Mouse (Mus musculus): ENCODE data around the gene Hdc. TPM values are rescaled to one million over a fixed set of nuclear protein-coding genes. Genes with fewer than 3 reads are reported as not detected.
A peak's percentile ranks its signal among the peaks of the same experiment; 100 is the strongest.

Gene Hdc
- polyA plus RNA-seq, 1 experiment: 22.3 TPM

DNA sequence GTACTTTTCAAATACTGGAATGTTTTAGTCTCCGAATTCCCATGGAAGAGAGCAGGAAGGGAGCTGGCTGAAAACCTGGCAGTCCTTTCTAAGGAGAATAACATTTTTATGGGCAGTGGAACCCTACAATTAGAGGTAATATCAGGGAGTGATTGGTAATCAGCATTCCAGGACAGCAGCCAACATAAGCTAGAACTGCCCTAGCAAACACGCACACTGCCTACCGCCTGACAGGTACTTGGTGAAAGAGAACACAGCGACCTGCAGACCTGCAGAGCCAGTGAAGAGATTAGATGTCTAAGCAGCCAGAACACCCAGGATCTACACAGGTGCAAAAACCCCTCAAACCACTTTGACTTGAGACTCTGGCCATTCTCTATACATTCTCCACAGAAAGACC, 46.4 kb downstream of the Hdc start:
- Histone ChIP-seq H3K4me3 (ENCODE audit: control insufficient read depth, low read depth, low read length) (no peak overlapping the region), H3K4me1 (ENCODE audit: control insufficient read depth, insufficient read depth, low read length) (no peaks in the 10 kb centered on the region), H3K27me3 (ENCODE audit: control insufficient read depth, insufficient read depth, low read length) (no peaks in the 10 kb centered on the region), H3K27ac (ENCODE audit: control insufficient read depth, insufficient read depth, low read depth, low read length) (no peak overlapping the region), H3K36me3 (ENCODE audit: control insufficient read depth, insufficient read depth, low read length) (no peaks in the 10 kb centered on the region)
- TF ChIP-seq POLR2A (IDR thresholded peaks at IDR 0.05; ENCODE audit: control insufficient read depth, low read depth, low read length): no peak
- TF ChIP-seq CTCF (IDR thresholded peaks at IDR 0.05; ENCODE audit: control insufficient read depth, insufficient read depth, insufficient replicate concordance, low read depth, low read length): no peak

DNA sequence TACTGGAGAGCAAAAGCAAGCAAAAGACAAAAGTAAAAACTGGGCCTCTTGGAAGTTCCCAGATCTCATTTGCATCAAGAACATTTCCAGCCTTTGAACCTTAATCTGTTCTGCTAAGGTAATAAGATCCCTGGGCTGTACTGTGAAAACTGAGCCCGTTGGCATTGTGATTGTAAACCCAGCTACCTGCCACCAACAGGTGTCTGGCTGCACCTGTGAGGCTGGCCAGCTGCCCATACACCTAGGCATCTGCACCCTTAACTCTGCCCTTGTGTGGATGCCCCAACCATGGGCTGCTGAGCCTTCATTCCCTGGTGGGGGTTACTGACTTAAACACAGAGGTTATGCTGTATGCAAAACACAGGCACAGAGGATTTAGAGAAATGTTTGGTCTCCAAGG, 46.9 kb downstream of the Hdc start:
- Histone ChIP-seq H3K27me3 (ENCODE audit: control insufficient read depth, insufficient read depth, low read length) (no peaks in the 10 kb centered on the region), H3K4me3 (ENCODE audit: control insufficient read depth, low read depth, low read length) (no peak overlapping the region), H3K36me3 (ENCODE audit: control insufficient read depth, insufficient read depth, low read length) (no peaks in the 10 kb centered on the region), H3K4me1 (ENCODE audit: control insufficient read depth, insufficient read depth, low read length) (no peaks in the 10 kb centered on the region), H3K27ac (ENCODE audit: control insufficient read depth, insufficient read depth, low read depth, low read length) (no peak overlapping the region)
- TF ChIP-seq CTCF (IDR thresholded peaks at IDR 0.05; ENCODE audit: control insufficient read depth, insufficient read depth, insufficient replicate concordance, low read depth, low read length) (no peak), POLR2A (IDR thresholded peaks at IDR 0.05; ENCODE audit: control insufficient read depth, low read depth, low read length) (no peak)

DNA sequence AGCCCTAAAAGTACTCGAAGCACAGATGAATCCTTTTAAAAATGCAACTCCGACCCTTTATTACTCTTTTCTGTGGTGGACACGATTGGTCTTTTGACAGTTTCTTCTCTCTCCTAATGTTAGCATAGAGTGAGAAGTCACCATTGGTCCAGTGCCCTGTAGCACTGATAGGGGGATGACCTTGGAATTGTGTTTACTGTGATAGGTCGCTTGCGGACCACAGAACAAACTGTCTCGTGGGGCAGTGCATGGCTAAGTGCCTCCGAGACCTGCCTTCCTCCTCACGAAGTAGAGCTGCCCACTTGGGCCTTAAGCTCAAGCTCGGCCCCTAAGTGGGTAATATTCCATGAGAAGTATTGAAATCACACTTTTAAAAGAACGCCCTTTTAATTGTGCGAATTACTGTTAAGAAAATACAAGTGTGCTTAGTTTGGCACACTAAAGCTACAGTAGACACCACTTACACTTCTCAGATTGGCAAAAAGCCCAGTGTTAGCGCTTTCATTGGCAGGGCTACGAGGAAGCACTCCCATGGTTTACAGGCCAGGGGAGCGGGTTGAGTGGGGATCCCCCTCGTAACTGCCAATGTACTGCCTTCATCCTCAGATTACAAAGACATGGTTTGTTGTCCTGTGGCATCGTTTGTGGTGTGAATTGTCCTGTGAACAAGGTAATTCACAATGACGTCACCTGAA, 55.5 kb downstream of the Hdc start:
- H3K27ac ChIP-seq (ENCODE audit: control insufficient read depth, insufficient read depth, low read depth, low read length): no peak overlapping the region
- H3K27me3 ChIP-seq (ENCODE audit: control insufficient read depth, insufficient read depth, low read length): no peaks in the 10 kb centered on the region
- H3K4me1 ChIP-seq (ENCODE audit: control insufficient read depth, insufficient read depth, low read length): no peaks in the 10 kb centered on the region
- TF ChIP-seq CTCF (IDR thresholded peaks at IDR 0.05; ENCODE audit: control insufficient read depth, insufficient read depth, insufficient replicate concordance, low read depth, low read length): no peak
- TF ChIP-seq POLR2A (IDR thresholded peaks at IDR 0.05; ENCODE audit: control insufficient read depth, low read depth, low read length): no peak
- no peak overlapping the region for H3K4me3 ChIP-seq (ENCODE audit: control insufficient read depth, low read depth, low read length)
- no peaks in the 10 kb centered on the region for H3K36me3 ChIP-seq (ENCODE audit: control insufficient read depth, insufficient read depth, low read length)

DNA sequence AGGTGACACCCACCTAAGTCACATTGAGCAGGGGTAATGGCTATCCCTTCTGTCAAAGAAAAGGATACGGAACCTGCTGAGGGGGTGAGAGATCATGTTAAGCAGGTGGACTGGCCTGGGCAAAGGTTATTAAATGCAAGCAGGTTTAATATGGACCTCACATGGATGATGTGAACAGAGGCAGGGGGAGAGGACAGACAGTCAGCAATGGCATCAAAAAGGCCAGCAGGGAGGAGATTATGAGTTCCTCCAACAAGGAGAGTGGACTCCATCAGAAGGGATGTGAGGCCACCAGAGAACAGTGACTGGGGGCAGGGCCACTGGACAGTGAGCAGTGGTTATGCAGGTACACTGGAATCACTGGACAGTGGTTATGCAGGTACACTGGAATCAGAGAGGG, 59.0 kb downstream of the Hdc start:
- Histone ChIP-seq H3K27me3 (ENCODE audit: control insufficient read depth, insufficient read depth, low read length) (no peaks in the 10 kb centered on the region), H3K4me1 (ENCODE audit: control insufficient read depth, insufficient read depth, low read length) (no peaks in the 10 kb centered on the region), H3K4me3 (ENCODE audit: control insufficient read depth, low read depth, low read length) (no peak overlapping the region), H3K36me3 (ENCODE audit: control insufficient read depth, insufficient read depth, low read length) (no peaks in the 10 kb centered on the region), H3K27ac (ENCODE audit: control insufficient read depth, insufficient read depth, low read depth, low read length) (no peak overlapping the region)
- TF ChIP-seq POLR2A (IDR thresholded peaks at IDR 0.05; ENCODE audit: control insufficient read depth, low read depth, low read length) (no peak), CTCF (IDR thresholded peaks at IDR 0.05; ENCODE audit: control insufficient read depth, insufficient read depth, insufficient replicate concordance, low read depth, low read length) (no peak)

DNA sequence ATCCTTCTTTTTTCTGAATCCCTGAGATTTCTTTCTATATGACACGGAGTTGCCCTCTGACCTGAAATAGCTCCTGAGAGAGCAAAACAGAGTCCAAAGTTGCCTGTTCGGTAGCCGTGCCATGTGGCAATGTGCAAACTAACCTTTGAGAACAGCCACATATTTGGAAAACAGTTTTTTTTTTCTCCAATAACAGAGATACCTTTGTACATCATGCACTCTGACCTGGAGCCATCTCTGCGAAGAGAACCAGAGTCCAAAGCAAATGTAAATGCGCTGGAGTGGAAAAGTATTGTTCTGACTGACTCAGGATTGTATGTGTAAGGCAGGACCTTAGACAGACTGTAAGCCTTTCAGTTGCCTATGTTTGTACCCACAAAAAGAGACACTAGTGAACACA, 63.6 kb downstream of the Hdc start:
- Histone ChIP-seq H3K4me1 (ENCODE audit: control insufficient read depth, insufficient read depth, low read length) (no peaks in the 10 kb centered on the region; the same call in 1 of the 2 replicates), H3K4me3 (ENCODE audit: control insufficient read depth, low read depth, low read length) (no peak overlapping the region), H3K27me3 (ENCODE audit: control insufficient read depth, insufficient read depth, low read length) (no peaks in the 10 kb centered on the region), H3K27ac (ENCODE audit: control insufficient read depth, insufficient read depth, low read depth, low read length) (no peak overlapping the region), H3K36me3 (ENCODE audit: control insufficient read depth, insufficient read depth, low read length) (no peaks in the 10 kb centered on the region)
- TF ChIP-seq POLR2A (IDR thresholded peaks at IDR 0.05; ENCODE audit: control insufficient read depth, low read depth, low read length) (no peak), CTCF (IDR thresholded peaks at IDR 0.05; ENCODE audit: control insufficient read depth, insufficient read depth, insufficient replicate concordance, low read depth, low read length) (no peak)

DNA sequence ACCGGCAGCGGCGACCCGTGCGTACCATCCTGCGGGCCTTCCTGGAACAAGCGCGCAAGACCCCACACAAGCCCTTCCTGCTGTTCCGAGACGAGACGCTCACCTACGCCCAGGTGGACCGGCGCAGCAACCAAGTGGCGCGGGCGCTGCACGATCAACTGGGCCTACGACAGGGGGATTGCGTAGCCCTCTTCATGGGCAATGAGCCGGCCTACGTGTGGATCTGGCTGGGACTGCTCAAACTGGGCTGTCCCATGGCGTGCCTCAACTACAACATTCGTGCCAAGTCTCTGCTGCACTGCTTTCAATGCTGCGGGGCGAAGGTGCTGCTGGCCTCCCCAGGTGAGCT, 65.8 kb downstream of the Hdc start:
- H3K27ac ChIP-seq (ENCODE audit: control insufficient read depth, insufficient read depth, low read depth, low read length): no peak overlapping the region
- peak overlapping the region; percentile 61 for H3K4me3 ChIP-seq (ENCODE audit: control insufficient read depth, low read depth, low read length)
- TF ChIP-seq POLR2A (IDR thresholded peaks at IDR 0.05; ENCODE audit: control insufficient read depth, low read depth, low read length) (no peak), CTCF (IDR thresholded peaks at IDR 0.05; ENCODE audit: control insufficient read depth, insufficient read depth, insufficient replicate concordance, low read depth, low read length) (no peak)
- H3K27me3 ChIP-seq (ENCODE audit: control insufficient read depth, insufficient read depth, low read length): no peaks in the 10 kb centered on the region
- no peaks in the 10 kb centered on the region; the same call in 1 of the 2 replicates for H3K4me1 ChIP-seq (ENCODE audit: control insufficient read depth, insufficient read depth, low read length)
- no peaks in the 10 kb centered on the region for H3K36me3 ChIP-seq (ENCODE audit: control insufficient read depth, insufficient read depth, low read length)

DNA sequence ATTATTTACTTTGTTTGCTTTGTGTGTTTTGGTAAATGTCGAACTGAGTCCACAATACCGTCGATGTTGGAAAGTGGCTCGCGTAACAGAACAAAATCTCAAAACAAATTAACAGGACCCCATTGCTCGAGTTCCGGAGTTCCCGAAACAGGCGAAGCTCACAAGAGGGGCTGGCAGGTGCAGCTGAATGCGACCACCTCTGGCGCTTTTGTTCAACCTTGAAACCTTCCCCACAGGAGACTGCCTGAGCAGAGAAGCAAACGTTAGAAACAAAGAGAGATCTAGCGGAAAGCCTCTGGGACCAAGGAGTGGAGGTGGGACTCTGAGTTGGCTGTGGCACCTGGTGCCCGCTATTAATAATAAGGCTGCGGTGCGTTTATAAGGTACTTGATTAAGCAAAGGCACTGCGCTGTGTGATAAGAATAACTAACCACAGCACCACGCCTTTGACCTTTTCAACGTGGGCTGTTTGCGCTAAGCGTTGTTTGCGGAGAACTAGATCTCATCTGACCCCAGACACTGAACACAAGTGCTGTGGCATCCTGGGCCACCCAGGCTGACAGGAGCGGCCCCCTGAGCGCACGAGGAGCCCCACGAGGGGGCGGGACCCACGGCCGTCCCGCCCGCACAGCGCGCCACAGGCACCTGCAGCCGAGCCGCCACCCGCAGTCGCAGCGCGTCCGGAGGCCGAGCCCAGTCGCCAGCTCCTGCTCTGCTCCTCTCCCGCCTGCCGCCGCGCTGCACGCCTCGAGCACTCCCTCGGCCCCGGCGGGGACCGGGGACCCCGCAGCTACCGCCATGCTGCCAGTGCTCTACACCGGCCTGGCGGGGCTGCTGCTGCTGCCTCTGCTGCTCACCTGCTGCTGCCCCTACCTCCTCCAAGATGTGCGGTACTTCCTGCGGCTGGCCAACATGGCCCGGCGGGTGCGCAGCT, 66.5 kb downstream of the Hdc start, which contains the start of gene Slc27a2:
Gene Slc27a2, plus strand, starts transcription at position 51 of the 934 bp plus-strand sequence.
- Histone ChIP-seq H3K27ac (ENCODE audit: control insufficient read depth, insufficient read depth, low read depth, low read length) (no peak within 1 kb of the TSS), H3K4me3 (ENCODE audit: control insufficient read depth, low read depth, low read length) (peak within 1 kb of the TSS; percentile 61), H3K36me3 (ENCODE audit: control insufficient read depth, insufficient read depth, low read length) (no peaks in the 10 kb centered on the region), H3K4me1 (ENCODE audit: control insufficient read depth, insufficient read depth, low read length) (no peaks in the 10 kb centered on the region; the same call in 1 of the 2 replicates), H3K27me3 (ENCODE audit: control insufficient read depth, insufficient read depth, low read length) (no peaks in the 10 kb centered on the region)
- TF ChIP-seq POLR2A (IDR thresholded peaks at IDR 0.05; ENCODE audit: control insufficient read depth, low read depth, low read length): no peak
- TF ChIP-seq CTCF (IDR thresholded peaks at IDR 0.05; ENCODE audit: control insufficient read depth, insufficient read depth, insufficient replicate concordance, low read depth, low read length): no peak

Data from testis, adult 2 months (tissue).